Mouse (Mus musculus) mammary gland, adult 2 months (tissue): ENCODE measurements around the gene Klri1. TPM values are rescaled to one million over a fixed set of nuclear protein-coding genes. Genes with fewer than 3 reads are reported as not detected.

ENCODE experiments used
- polyA plus RNA-seq: library from polyadenylated mRNA; depleted of rRNA; stranded (reverse); fragments of >200 nt; gene quantifications from 2 replicates; pipeline ENCODE4 v1.2.3, GENCODE M21; 2012; ENCODE audit warnings: low replicate concordance; rRNA removed

Gene Klri1
- 0.20 TPM in 1 of 2 replicates, not detected in the other for polyA plus RNA-seq

GRCm38 (mm10) chr6:129717032-129717431, at the start of gene Klri1:
Gene Klri1, minus strand, starts transcription at chr6:129717132.

GRCm38 (mm10) chr6:129740069-129740721, 23.3 kb upstream of the Klri1 start, which contains the start of gene Klri2:
Gene Klri2, minus strand, starts transcription at chr6:129740484.

GRCm38 (mm10) chr6:129678873-129679272, 38.1 kb downstream of the Klri1 start, which contains the start of gene Klrc1:
Gene Klrc1, minus strand, starts transcription at chr6:129678973.

GRCm38 (mm10) chr6:129660589-129660988, 56.3 kb downstream of the Klri1 start, which contains the start of gene Klrc2:
Gene Klrc2, minus strand, starts transcription at chr6:129660689.

Other genes starting within 250 kb of the Klri1 start
- gene Olr1, start 210.0 kb downstream of the Klri1 start, polyA plus RNA-seq, result 0.05 and 0.17 TPM in 2 replicates
- gene Tmem52b, start 204.6 kb downstream of the Klri1 start, polyA plus RNA-seq, result not detected in 2 replicates
- gene Gabarapl1, start 184.0 kb downstream of the Klri1 start, polyA plus RNA-seq, result 58.2 and 73.7 TPM in 2 replicates
- 0.37 and 0.92 TPM in 2 replicates for gene Klre1, start 139.2 kb downstream of the Klri1 start, polyA plus RNA-seq
- gene Klrd1, start 125.3 kb downstream of the Klri1 start, polyA plus RNA-seq, result 0.81 and 2.4 TPM in 2 replicates
- gene Klrk1, start 93.3 kb downstream of the Klri1 start, polyA plus RNA-seq, result 0.36 and 1.9 TPM in 2 replicates
- 0.30 and 0.95 TPM in 2 replicates for gene Klrc3, start 73.8 kb downstream of the Klri1 start, polyA plus RNA-seq
- 0.23 and 0.46 TPM in 2 replicates for gene Klrc2, start 56.4 kb downstream of the Klri1 start, polyA plus RNA-seq
- 0.70 and 1.2 TPM in 2 replicates for gene Klrc1, start 38.2 kb downstream of the Klri1 start, polyA plus RNA-seq
- 0.13 TPM in 1 of 2 replicates, not detected in the other for gene Klri2, start 23.4 kb upstream of the Klri1 start, polyA plus RNA-seq
- gene Gm156, start 67.1 kb upstream of the Klri1 start, polyA plus RNA-seq, result not detected in 2 replicates
- gene Gm17631, start 145.5 kb upstream of the Klri1 start, polyA plus RNA-seq, result not detected in 2 replicates
- 0.16 TPM in 1 of 2 replicates, not detected in the other for gene Klra17, start 159.5 kb upstream of the Klri1 start, polyA plus RNA-seq
- not detected in 2 replicates for gene Klra5, start 200.5 kb upstream of the Klri1 start, polyA plus RNA-seq